Mouse (Mus musculus) ES-Bruce4 (cell line): ENCODE data around the gene Grasp.

Experiments used
- CTCF ChIP-seq: IDR thresholded peaks from one replicate; pipeline ENCODE4 v1.8.1; 2011; ENCODE audit warnings: low read depth, low read length
- EP300 ChIP-seq: IDR thresholded peaks from 2 replicates; pipeline ENCODE4 v1.6.1; 2011; ENCODE audit warnings: low read depth, low read length; ENCODE audit not compliant: insufficient read depth
- POLR2A ChIP-seq: IDR thresholded peaks from one replicate; pipeline ENCODE4 v1.8.1; 2011; ENCODE audit warnings: low read length; ENCODE audit not compliant: insufficient read depth

GRCm38 (mm10) chr15:101270101-101270820, 46.3 kb downstream of the Grasp start:
- TF ChIP-seq POLR2A: no peak
- no peak for TF ChIP-seq CTCF
- TF ChIP-seq EP300: no peak
